Mouse (Mus musculus): Measurements from ENCODE around the gene Scn8a.

- TF ChIP-seq CTCF (IDR thresholded peaks at IDR 0.05; ENCODE audit: low read depth) (no peak), EP300 (IDR thresholded peaks at IDR 0.05; ENCODE audit: low read depth) (no peak)
These were observed 84.3 kb downstream of the Scn8a start for GRCm38 (mm10) chr15:100953955-100954354.
